Mouse (Mus musculus): ENCODE measurements around the gene Ehd1. TPM values are rescaled to one million over a fixed set of nuclear protein-coding genes. Genes with fewer than 3 reads are reported as not detected.

Ehd1 gene
- polyA plus RNA-seq, 1 experiment from 2014 or later, result 107 TPM

GRCm38 (mm10) chr19:6334673-6335457 is 58.3 kb downstream of the Ehd1 start, which contains the start of gene Men1:
Gene Men1 (plus strand): TSS chr19:6334979.
- Histone ChIP-seq H3K9me3 (no peaks in the 10 kb centered on the region), H3K36me3 (replicated peaks) (peaks cover 29% of the 10 kb centered on the region), H3K4me2 (peak within 1 kb of the TSS; percentile 91), H3K4me1 (peaks cover 32% of the 10 kb centered on the region), H3K4me3 (peak within 1 kb of the TSS; percentile 72), H3K27ac (peak within 1 kb of the TSS; percentile 83), H3K9ac (peak within 1 kb of the TSS; percentile 76), H3K27me3 (replicated peaks) (0 out of 2 replicates have a peak, but pooled peaks cover 2% of the 10 kb centered on the region)
- WGBS, result under 1% methylated on average over 42 of the region's 43 CpGs
- peak; percentile 94 for ATAC-seq (replicated peaks)

DNA sequence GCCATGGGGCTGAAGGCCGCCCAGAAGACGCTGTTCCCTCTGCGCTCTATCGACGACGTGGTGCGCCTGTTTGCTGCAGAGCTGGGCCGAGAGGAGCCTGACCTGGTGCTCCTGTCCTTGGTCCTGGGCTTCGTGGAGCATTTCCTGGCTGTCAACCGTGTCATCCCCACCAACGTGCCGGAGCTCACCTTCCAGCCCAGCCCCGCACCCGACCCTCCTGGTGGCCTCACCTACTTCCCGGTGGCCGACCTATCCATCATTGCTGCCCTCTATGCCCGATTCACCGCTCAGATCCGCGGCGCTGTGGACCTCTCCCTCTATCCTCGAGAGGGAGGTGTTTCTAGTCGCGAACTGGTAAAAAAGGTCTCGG is 58.9 kb downstream of the Ehd1 start:
- Histone ChIP-seq H3K4me1 (peaks cover 32% of the 10 kb centered on the region), H3K27me3 (replicated peaks) (0 out of 2 replicates have a peak, but pooled peaks cover 3% of the 10 kb centered on the region), H3K9me3 (no peaks in the 10 kb centered on the region), H3K9ac (peak overlapping the region; percentile 76), H3K36me3 (replicated peaks) (peaks cover 33% of the 10 kb centered on the region), H3K27ac (peak overlapping the region; percentile 83), H3K4me3 (peak overlapping the region; percentile 72), H3K4me2 (peak overlapping the region; percentile 91)
- ATAC-seq (replicated peaks), result no peak
- WGBS, result under 1% methylated on average over 25 of the region's 25 CpGs

DNA sequence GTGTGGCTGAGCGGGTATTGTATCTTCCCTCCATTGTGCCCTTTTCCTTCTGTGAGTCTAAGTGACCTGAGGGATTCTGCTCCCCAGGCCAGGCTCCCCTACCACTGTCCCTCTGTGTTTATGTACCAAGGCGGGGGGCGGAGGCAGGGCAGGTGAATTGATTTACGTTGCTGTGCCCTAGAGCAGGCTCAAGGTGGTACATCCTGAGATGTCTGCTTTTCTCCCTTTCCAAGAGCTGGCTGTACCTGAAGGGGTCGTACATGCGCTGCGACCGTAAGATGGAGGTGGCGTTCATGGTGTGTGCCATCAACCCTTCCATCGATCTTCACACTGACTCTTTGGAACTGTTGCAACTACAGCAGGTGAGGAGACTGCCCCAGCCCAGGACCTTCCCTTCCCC is 60.4 kb downstream of the Ehd1 start:
- Histone ChIP-seq H3K4me3 (peak overlapping the region; percentile 72), H3K4me1 (peaks cover 37% of the 10 kb centered on the region), H3K9me3 (no peaks in the 10 kb centered on the region), H3K36me3 (replicated peaks) (peaks cover 33% of the 10 kb centered on the region), H3K27me3 (replicated peaks) (0 out of 2 replicates have a peak, but pooled peaks cover 3% of the 10 kb centered on the region), H3K27ac (no peak overlapping the region), H3K4me2 (peak overlapping the region; percentile 91), H3K9ac (peak overlapping the region; percentile 76)
- no peak for ATAC-seq (replicated peaks)
- WGBS, result 97% methylated on average over 10 of the region's 10 CpGs

GRCm38 (mm10) chr19:6338171-6338570 is 61.6 kb downstream of the Ehd1 start:
- no peak overlapping the region for H3K4me2 ChIP-seq
- H3K4me3 ChIP-seq, result no peak overlapping the region
- 94% methylated on average over 7 of the region's 7 CpGs for WGBS
- H3K27me3 ChIP-seq (replicated peaks), result 0 out of 2 replicates have a peak, but pooled peaks cover 3% of the 10 kb centered on the region
- no peak overlapping the region for H3K9ac ChIP-seq
- H3K36me3 ChIP-seq (replicated peaks), result peaks cover 33% of the 10 kb centered on the region
- peaks cover 36% of the 10 kb centered on the region for H3K4me1 ChIP-seq
- H3K9me3 ChIP-seq, result no peaks in the 10 kb centered on the region
- ATAC-seq (replicated peaks), result no peak
- no peak overlapping the region for H3K27ac ChIP-seq

- no peak for ATAC-seq (replicated peaks)
- Histone ChIP-seq H3K27ac (no peak overlapping the region), H3K9ac (no peak overlapping the region), H3K4me3 (no peak overlapping the region), H3K4me2 (no peak overlapping the region), H3K9me3 (no peaks in the 10 kb centered on the region), H3K27me3 (replicated peaks) (0 out of 2 replicates have a peak, but pooled peaks cover 3% of the 10 kb centered on the region), H3K36me3 (replicated peaks) (peaks cover 33% of the 10 kb centered on the region), H3K4me1 (peaks cover 36% of the 10 kb centered on the region)
- 93% methylated on average over 11 of the region's 11 CpGs for WGBS
These were observed 62.2 kb downstream of the Ehd1 start for GRCm38 (mm10) chr19:6338716-6339115.

DNA sequence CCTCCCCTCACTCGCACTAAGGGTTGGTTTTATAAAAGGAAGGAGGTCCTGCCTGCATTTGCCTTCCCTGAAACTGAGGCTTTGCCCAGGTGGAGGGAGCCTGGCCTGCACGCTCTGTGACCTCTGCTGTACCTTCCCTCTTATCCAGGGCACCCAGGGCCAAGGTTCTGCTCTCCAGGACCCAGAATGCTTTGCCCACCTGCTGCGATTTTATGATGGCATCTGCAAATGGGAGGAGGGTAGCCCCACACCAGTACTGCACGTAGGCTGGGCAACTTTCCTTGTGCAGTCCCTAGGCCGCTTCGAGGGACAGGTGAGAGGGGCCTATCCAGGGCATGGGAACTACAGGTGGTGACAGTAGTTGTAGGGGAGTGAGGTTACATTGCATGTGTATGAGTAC is 62.7 kb downstream of the Ehd1 start:
- Histone ChIP-seq H3K9ac (no peak overlapping the region), H3K4me3 (no peak overlapping the region), H3K27me3 (replicated peaks) (0 out of 2 replicates have a peak, but pooled peaks cover 3% of the 10 kb centered on the region), H3K9me3 (no peaks in the 10 kb centered on the region), H3K36me3 (replicated peaks) (peaks cover 38% of the 10 kb centered on the region), H3K4me2 (no peak overlapping the region), H3K4me1 (peaks cover 33% of the 10 kb centered on the region), H3K27ac (no peak overlapping the region)
- 93% methylated on average over 6 of the region's 6 CpGs for WGBS
- no peak for ATAC-seq (replicated peaks)

DNA sequence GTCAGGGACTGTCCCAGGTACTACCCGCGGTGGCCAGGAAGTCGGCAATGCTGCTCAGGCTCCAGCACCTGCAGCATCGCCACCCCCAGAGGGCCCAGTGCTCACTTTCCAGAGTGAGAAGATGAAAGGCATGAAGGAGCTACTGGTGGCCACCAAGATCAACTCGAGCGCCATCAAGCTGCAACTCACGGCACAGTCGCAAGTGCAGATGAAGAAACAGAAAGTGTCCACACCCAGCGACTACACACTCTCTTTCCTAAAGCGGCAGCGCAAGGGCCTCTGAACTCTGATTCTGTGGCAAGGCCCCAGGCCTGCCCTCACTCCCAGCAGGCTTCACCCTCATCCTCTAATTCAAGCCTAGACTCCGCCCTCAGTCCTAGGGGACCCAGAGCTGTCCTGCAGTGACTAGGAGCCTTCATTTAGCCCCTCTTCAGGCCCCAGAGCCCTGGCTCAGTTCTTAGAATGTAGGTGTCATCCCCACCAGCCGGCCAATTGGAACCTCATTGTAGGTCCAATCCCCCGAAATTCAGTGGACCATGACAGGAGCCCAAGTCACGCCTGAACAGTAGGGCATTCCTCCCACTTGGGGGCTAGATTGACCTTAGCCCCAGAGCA is 63.5 kb downstream of the Ehd1 start:
- Histone ChIP-seq H3K27ac (no peak overlapping the region), H3K4me1 (peaks cover 29% of the 10 kb centered on the region), H3K27me3 (replicated peaks) (0 out of 2 replicates have a peak, but pooled peaks cover 3% of the 10 kb centered on the region), H3K9me3 (no peaks in the 10 kb centered on the region), H3K36me3 (replicated peaks) (peaks cover 44% of the 10 kb centered on the region), H3K4me2 (no peak overlapping the region; the same call in 1 of the 2 replicates), H3K9ac (no peak overlapping the region), H3K4me3 (no peak overlapping the region)
- ATAC-seq (replicated peaks), result no peak
- 58% methylated on average over 15 of the region's 15 CpGs for WGBS

DNA sequence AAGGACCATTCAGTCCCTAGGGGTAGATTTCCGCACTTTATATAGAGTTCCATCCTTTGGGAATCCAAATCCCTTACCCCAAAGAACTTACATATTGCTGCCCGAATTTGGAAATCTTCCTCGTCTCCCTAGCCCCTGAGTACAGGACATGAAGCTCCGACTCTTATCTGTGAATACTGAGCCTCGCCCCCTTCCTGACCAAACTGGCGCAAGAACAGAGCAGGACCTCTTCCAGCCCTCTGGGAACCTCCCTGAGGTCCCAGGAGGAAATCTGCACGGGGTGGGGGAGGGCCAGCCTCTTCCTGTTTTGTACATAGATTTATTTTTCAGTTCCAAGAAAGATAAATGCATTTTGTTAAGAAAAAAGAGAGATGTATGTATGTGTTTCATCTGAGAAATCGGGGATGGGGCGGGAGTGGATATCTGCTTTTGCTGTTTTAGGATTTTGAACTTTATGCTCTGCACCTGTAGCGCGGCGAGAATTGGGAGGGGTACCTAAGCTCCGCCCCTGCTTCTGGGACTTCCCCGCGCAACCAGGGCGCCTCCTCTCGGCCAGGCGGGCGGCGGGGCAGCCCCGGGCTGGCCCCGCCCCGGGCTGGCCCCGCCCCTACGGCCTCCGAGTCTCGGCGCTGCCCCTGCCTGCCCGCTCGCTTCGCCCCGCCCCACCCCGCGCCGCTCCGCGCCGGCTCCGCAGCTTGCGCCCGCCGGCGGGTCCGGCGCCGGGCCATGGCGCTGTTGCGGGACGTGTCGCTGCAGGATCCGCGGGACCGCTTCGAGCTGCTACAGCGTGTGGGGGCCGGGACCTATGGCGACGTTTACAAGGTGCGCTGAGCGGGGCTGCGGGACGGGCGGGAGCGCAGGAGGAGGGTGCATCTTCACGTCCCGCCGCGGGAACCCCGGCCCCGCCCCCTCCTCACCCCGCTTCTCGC is 64.3 kb downstream of the Ehd1 start, which contains the start of gene Map4k2:
Gene Map4k2 (plus strand): TSS at position 612 of the 929 bp plus-strand sequence.
- H3K27ac ChIP-seq, result peak within 1 kb of the TSS; percentile 1; the same call in 1 of the 2 replicates
- peaks cover 27% of the 10 kb centered on the region for H3K4me1 ChIP-seq
- 0 out of 2 replicates have a peak, but pooled peaks cover 3% of the 10 kb centered on the region for H3K27me3 ChIP-seq (replicated peaks)
- H3K9ac ChIP-seq, result peak within 1 kb of the TSS; percentile 56
- H3K4me3 ChIP-seq, result peak within 1 kb of the TSS; percentile 47
- 7% methylated on average over 70 of the region's 72 CpGs for WGBS
- ATAC-seq (replicated peaks), result peak; percentile 32
- H3K9me3 ChIP-seq, result no peaks in the 10 kb centered on the region
- H3K36me3 ChIP-seq (replicated peaks), result peaks cover 48% of the 10 kb centered on the region
- peak within 1 kb of the TSS; percentile 91 for H3K4me2 ChIP-seq

GRCm38 (mm10) chr19:6341453-6342077 is 65.0 kb downstream of the Ehd1 start:
- Histone ChIP-seq H3K4me3 (peak overlapping the region; percentile 47), H3K36me3 (replicated peaks) (peaks cover 52% of the 10 kb centered on the region), H3K9ac (peak overlapping the region; percentile 56), H3K27me3 (replicated peaks) (0 out of 2 replicates have a peak, but pooled peaks cover 3% of the 10 kb centered on the region), H3K9me3 (no peaks in the 10 kb centered on the region), H3K4me2 (peak overlapping the region; percentile 91), H3K4me1 (peaks cover 19% of the 10 kb centered on the region), H3K27ac (peak overlapping the region; percentile 1; the same call in 1 of the 2 replicates)
- no peak for ATAC-seq (replicated peaks)
- 10% methylated on average over 23 of the region's 23 CpGs for WGBS

GRCm38 (mm10) chr19:6342276-6342933 is 65.9 kb downstream of the Ehd1 start:
- Histone ChIP-seq H3K4me3 (0 out of 2 replicates have a peak overlapping the region, but pooled peaks have one; percentile 47), H3K27ac (no peak overlapping the region), H3K9ac (no peak overlapping the region), H3K9me3 (no peaks in the 10 kb centered on the region), H3K36me3 (replicated peaks) (peaks cover 55% of the 10 kb centered on the region), H3K27me3 (replicated peaks) (0 out of 2 replicates have a peak, but pooled peaks cover 3% of the 10 kb centered on the region), H3K4me1 (peaks cover 10% of the 10 kb centered on the region), H3K4me2 (peak overlapping the region; percentile 91; the same call in 1 of the 2 replicates)
- WGBS, result 77% methylated on average over 5 of the region's 5 CpGs
- no peak for ATAC-seq (replicated peaks)
